Mouse (Mus musculus) hindbrain, embryonic 14.5 days (tissue): ENCODE measurements around the gene Usp50. TPM values are rescaled to one million over a fixed set of nuclear protein-coding genes. Genes with fewer than 3 reads are reported as not detected.
A peak's percentile ranks its signal among the peaks of the same experiment; 100 is the strongest.

Source experiments
- ATAC-seq: fragments of 200-750 bp; cut with Nextera tagmentation; 2 replicates; pipeline ENCODE4 v1.8.0; 2017; ENCODE audit warnings: moderate number of reproducible peaks, mild to moderate bottlenecking, moderate TSS enrichment, moderate library complexity; ENCODE audit not compliant: low FRiP score
- DNase-seq: peaks from one replicate; pipeline ENCODE4 v3.0.0-alpha.2; 2015; ENCODE audit warnings: low spot score
- H3K27ac ChIP-seq: fragments of 300-500 bp; sonication (generic); 2 replicates; pipeline ENCODE4 v1.5.1; 2014; ENCODE audit warnings: mild to moderate bottlenecking, moderate library complexity
- H3K27me3 ChIP-seq: fragments of 300-500 bp; sonication (generic); 2 replicates; pipeline ENCODE4 v1.6.1; 2014; ENCODE audit warnings: mild to moderate bottlenecking, low read length, mixed read lengths; ENCODE audit not compliant: control insufficient read depth, insufficient read depth
- H3K36me3 ChIP-seq: fragments of 300-500 bp; sonication (generic); replicated peaks from 2 replicates; pipeline ENCODE4 v1.6.1; 2014; ENCODE audit not compliant: control insufficient read depth, insufficient read depth
- H3K4me1 ChIP-seq: fragments of 300-500 bp; sonication (generic); replicated peaks from 2 replicates; pipeline ENCODE4 v1.6.1; 2014; ENCODE audit warnings: antibody characterized with exemption, low read length, mixed read lengths; ENCODE audit not compliant: control insufficient read depth, insufficient read depth
- H3K4me2 ChIP-seq: fragments of 300-500 bp; sonication (generic); replicated peaks from 2 replicates; pipeline ENCODE4 v1.6.1; 2014; ENCODE audit warnings: mild to moderate bottlenecking, moderate library complexity
- H3K4me3 ChIP-seq: fragments of 300-500 bp; sonication (generic); replicated peaks from 2 replicates; pipeline ENCODE4 v1.5.1; 2014; ENCODE audit warnings: mild to moderate bottlenecking, low read length
- H3K9ac ChIP-seq: fragments of 300-500 bp; sonication (generic); 2 replicates; pipeline ENCODE4 v1.6.1; 2014
- H3K9me3 ChIP-seq: fragments of 300-500 bp; sonication (generic); 2 replicates; pipeline ENCODE4 v1.6.1; 2016; ENCODE audit warnings: low read length; ENCODE audit not compliant: control insufficient read depth
- WGBS: fragments of 180-500 bp; shearing (Covaris S2); extraction: QIAGEN DNeasy Blood & Tissue Kit; methylation state at CpG from one replicate; pipeline ENCODE4 v1.1.7; 2014; 5-methylcytosine and 5-hydroxymethylcytosine counted together
- polyA plus RNA-seq: library from polyadenylated mRNA; unstranded; fragments of >200 nt; fragmentation: Nextera tagmentation; extraction: Ambion mirVana; gene quantifications from 2 replicates; pipeline ENCODE4 v1.2.1, GENCODE M21; 2014

Gene Usp50
- polyA plus RNA-seq, 1 experiment from 2014 or later: 3.8 TPM

- H3K27me3 ChIP-seq: no peaks in the 10 kb centered on the region
- WGBS: 79% methylated on average over 3 of the region's 3 CpGs
- DNase-seq: peak; percentile 63
- no peak overlapping the region for H3K27ac ChIP-seq
- no peaks in the 10 kb centered on the region for H3K4me1 ChIP-seq
- no peaks in the 10 kb centered on the region for H3K36me3 ChIP-seq
- H3K4me2 ChIP-seq: no peak overlapping the region
- no peaks in the 10 kb centered on the region for H3K9me3 ChIP-seq
- H3K4me3 ChIP-seq: no peak overlapping the region
- no peak overlapping the region for H3K9ac ChIP-seq
- ATAC-seq: no peak
Measured at GRCm38 (mm10) chr2:126782433-126782832, 837 bp downstream of the Usp50 start.

- no peaks in the 10 kb centered on the region for H3K9me3 ChIP-seq
- no peak overlapping the region for H3K4me2 ChIP-seq
- no peak for ATAC-seq
- no peaks in the 10 kb centered on the region for H3K36me3 ChIP-seq
- no peak overlapping the region for H3K9ac ChIP-seq
- no peak for DNase-seq
- no peaks in the 10 kb centered on the region for H3K27me3 ChIP-seq
- WGBS: 96% methylated on average over 1 of the region's 1 CpGs
- no peak overlapping the region for H3K27ac ChIP-seq
- H3K4me3 ChIP-seq: no peak overlapping the region
- H3K4me1 ChIP-seq: no peaks in the 10 kb centered on the region
Measured at GRCm38 (mm10) chr2:126781478-126781877, 1.8 kb downstream of the Usp50 start.

GRCm38 (mm10) chr2:126780286-126780685, 3.0 kb downstream of the Usp50 start:
- Histone ChIP-seq H3K4me1 (no peaks in the 10 kb centered on the region), H3K27ac (no peak overlapping the region), H3K9ac (no peak overlapping the region), H3K36me3 (no peaks in the 10 kb centered on the region), H3K9me3 (no peaks in the 10 kb centered on the region), H3K4me3 (no peak overlapping the region), H3K27me3 (no peaks in the 10 kb centered on the region), H3K4me2 (no peak overlapping the region)
- ATAC-seq (no peak), DNase-seq (no peak)
- 90% methylated on average over 10 of the region's 10 CpGs for whole genome bisulfite sequencing

- ATAC-seq (no peak), DNase-seq (no peak)
- no peak overlapping the region for H3K27ac ChIP-seq
- H3K9ac ChIP-seq: no peak overlapping the region
- H3K9me3 ChIP-seq: no peaks in the 10 kb centered on the region
- 86% methylated on average over 4 of the region's 4 CpGs for WGBS
- H3K36me3 ChIP-seq: no peaks in the 10 kb centered on the region
- H3K4me1 ChIP-seq: no peaks in the 10 kb centered on the region
- H3K27me3 ChIP-seq: no peaks in the 10 kb centered on the region
- H3K4me3 ChIP-seq: no peak overlapping the region
- no peak overlapping the region for H3K4me2 ChIP-seq
Measured at GRCm38 (mm10) chr2:126778806-126779205, 4.5 kb downstream of the Usp50 start.

DNA sequence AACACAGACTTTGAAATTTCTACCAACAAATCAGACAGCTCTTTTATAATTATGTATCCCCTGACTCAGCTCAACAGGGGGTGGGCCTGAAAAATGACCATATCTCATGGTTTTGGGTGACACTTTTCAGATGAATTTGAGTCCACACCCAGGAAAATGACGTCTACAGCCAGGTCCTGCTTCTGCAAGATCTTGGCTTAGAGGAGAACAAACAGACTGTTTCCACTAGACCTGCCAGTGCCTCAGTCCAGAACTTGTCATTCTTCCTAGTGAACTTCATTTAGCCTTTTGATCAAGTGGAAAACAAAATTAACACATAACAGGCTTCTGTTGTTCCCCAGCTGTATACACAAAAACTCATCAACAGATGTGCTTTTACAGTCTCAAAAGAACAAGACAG, 6.9 kb downstream of the Usp50 start:
- Histone ChIP-seq H3K4me2 (no peak overlapping the region), H3K4me3 (no peak overlapping the region), H3K9me3 (no peaks in the 10 kb centered on the region), H3K27ac (no peak overlapping the region), H3K9ac (no peak overlapping the region), H3K36me3 (no peaks in the 10 kb centered on the region), H3K4me1 (no peaks in the 10 kb centered on the region), H3K27me3 (no peaks in the 10 kb centered on the region)
- ATAC-seq (no peak), DNase-seq (no peak)
- 73% methylated on average over 1 of the region's 1 CpGs for WGBS

DNA sequence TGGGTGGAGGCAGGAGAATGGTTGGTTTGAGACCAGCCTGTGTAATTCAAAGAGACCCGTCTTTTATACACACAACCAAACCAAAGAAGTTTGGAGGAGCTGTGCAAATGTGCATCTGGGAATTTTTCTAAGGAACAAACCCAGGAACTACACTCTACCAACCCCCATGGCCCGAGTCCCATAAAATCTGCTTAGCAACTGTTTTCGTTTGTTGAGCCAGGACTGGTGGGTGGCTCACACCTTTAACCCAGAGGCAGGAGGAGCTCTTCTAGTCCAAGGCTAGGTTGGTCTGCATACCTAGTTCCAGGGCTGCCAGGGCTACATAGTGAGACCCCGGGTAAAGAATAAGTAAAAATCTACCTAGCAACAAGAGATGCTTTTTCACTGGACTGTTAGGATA, 7.3 kb downstream of the Usp50 start:
- WGBS: 69% methylated on average over 4 of the region's 4 CpGs
- H3K4me2 ChIP-seq: no peak overlapping the region
- no peak overlapping the region for H3K27ac ChIP-seq
- ATAC-seq (no peak), DNase-seq (no peak)
- H3K4me1 ChIP-seq: no peaks in the 10 kb centered on the region
- no peaks in the 10 kb centered on the region for H3K27me3 ChIP-seq
- no peak overlapping the region for H3K9ac ChIP-seq
- H3K4me3 ChIP-seq: no peak overlapping the region
- H3K9me3 ChIP-seq: no peaks in the 10 kb centered on the region
- no peaks in the 10 kb centered on the region for H3K36me3 ChIP-seq

DNA sequence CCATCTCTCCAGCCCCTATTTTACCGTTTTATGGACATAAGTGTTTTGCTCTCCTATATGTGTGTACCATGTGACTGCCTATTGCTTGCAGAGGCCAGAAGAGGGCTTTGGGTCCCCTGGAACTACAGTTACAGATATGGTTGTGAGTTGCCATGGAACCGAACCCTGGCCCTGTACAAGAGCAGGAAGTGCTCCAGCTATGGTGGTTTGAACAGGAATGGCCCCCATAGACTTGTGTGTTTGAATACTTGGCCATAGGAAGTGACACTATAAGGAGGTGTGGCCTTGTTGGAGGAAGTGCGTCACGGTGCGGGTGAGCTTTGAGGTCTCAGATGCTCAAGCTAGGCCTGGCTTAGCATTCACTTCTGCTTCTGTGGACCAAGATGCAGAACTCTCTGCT, 11.1 kb downstream of the Usp50 start:
- H3K4me2 ChIP-seq: no peak overlapping the region
- WGBS: 86% methylated on average over 5 of the region's 5 CpGs
- H3K36me3 ChIP-seq: no peaks in the 10 kb centered on the region
- no peaks in the 10 kb centered on the region for H3K9me3 ChIP-seq
- no peaks in the 10 kb centered on the region for H3K4me1 ChIP-seq
- ATAC-seq (no peak), DNase-seq (no peak)
- no peak overlapping the region for H3K9ac ChIP-seq
- no peak overlapping the region for H3K4me3 ChIP-seq
- no peak overlapping the region for H3K27ac ChIP-seq
- H3K27me3 ChIP-seq: no peaks in the 10 kb centered on the region

DNA sequence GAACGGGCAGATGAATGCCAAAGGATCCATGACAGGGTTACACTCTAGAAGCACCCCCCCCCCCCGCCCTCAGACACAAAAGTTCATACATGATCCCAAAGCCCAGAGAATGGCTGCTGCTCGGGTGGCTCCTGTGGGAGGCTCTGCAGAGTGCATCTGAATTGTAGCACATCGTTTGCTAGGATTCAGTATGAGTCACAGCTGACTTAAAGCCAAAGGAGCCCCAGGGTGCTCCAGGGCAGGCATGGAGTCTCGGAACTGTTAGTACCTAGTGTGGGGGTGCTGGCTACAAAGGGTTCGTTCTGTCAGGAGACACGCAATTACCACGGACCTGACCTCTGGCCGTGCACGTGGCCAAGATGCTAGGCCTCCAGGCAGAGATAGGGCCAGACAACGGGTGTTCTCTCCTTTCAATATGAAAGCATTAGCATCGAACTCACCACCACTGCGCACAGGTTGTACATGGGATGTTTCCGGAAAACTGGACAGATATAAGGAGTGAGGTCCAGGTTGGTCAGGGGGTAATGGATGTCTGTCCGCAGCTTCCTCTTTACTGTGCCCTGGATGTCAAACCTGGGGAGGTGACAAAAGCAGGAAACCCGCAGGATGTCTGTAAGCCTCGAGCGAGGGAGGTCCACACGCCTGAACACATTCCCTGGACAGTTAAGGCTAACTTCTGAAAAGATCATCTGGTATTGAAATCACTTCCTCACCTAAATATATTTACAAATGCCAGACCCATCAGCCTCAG, 13.7 kb downstream of the Usp50 start:
- Histone ChIP-seq H3K36me3 (no peaks in the 10 kb centered on the region), H3K9me3 (no peaks in the 10 kb centered on the region), H3K27me3 (no peaks in the 10 kb centered on the region), H3K27ac (no peak overlapping the region), H3K4me1 (no peaks in the 10 kb centered on the region), H3K9ac (no peak overlapping the region), H3K4me2 (no peak overlapping the region), H3K4me3 (no peak overlapping the region)
- DNase-seq (no peak), ATAC-seq (no peak)
- 77% methylated on average over 19 of the region's 19 CpGs for WGBS

- no peak overlapping the region for H3K4me3 ChIP-seq
- no peak for DNase-seq
Measured at GRCm38 (mm10) chr2:126768194-126768593, 15.1 kb downstream of the Usp50 start.

DNA sequence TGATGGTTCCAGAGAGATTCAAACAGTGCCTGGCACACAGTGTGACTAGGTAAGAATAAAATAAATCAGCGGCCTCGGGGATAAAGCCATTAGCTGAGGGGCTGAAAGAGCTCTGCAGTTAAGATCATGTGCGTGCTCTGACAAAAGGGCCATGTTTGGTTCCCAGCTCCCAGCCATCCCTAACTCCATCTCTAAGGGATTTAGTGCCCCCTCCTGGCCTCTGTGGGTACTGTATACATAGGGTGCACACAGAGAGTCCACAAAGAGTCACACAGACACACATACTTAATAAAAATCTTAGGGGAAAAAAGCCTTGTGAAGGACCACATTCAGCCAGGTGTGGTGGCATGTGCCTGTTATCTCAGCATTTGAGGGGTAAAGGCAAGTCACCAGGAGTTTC, 15.7 kb downstream of the Usp50 start:
- H3K36me3 ChIP-seq: peaks cover 5% of the 10 kb centered on the region
- H3K4me1 ChIP-seq: no peaks in the 10 kb centered on the region
- no peaks in the 10 kb centered on the region for H3K27me3 ChIP-seq
- DNase-seq (no peak), ATAC-seq (no peak)
- no peak overlapping the region for H3K9ac ChIP-seq
- no peaks in the 10 kb centered on the region for H3K9me3 ChIP-seq
- no peak overlapping the region for H3K27ac ChIP-seq
- H3K4me3 ChIP-seq: no peak overlapping the region
- 97% methylated on average over 3 of the region's 3 CpGs for WGBS
- H3K4me2 ChIP-seq: no peak overlapping the region

More at GRCm38 (mm10) chr2:126768194-126768593, 15.1 kb downstream of the Usp50 start:
- ATAC-seq: no peak
- Histone ChIP-seq H3K9ac (no peak overlapping the region), H3K36me3 (no peaks in the 10 kb centered on the region; the same call in 1 of the 2 replicates), H3K4me2 (no peak overlapping the region), H3K27ac (no peak overlapping the region), H3K9me3 (no peaks in the 10 kb centered on the region), H3K4me1 (no peaks in the 10 kb centered on the region), H3K27me3 (no peaks in the 10 kb centered on the region)
- WGBS: 73% methylated on average over 4 of the region's 4 CpGs
